Comparison of ENCODE assay signal across 13 mouse cellular contexts in the genomic region with DNA sequence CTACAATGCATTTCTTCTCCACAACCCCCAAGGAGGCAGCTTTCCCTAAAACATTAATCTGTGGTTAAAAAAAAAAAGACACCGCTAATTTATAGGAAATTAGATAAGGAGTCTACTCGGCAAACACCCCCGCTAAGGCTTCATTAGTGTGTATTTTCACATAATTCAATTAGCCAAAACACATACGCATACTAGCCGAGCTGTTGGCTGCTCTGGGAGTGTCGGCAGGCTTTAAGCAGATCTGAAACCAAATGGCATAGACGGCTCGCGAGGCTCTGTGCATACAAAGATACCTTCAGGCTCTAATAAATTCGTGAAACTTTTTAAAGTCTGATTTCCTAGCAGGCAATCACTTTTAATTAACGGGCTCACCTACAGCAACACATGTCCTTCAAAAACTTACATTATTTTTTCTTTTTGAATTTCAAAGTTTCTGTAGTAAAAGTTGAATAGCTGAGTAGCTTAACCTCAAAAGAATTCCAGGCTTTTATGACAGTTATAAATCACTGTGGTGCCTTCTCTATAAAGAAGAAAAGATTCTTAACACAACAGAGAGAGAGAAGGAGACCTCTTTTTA.
DNase-seq lines count a peak whose midpoint lies in the region; ATAC-seq lines count a peak whose summit lies in the region.
"Had no signal": no experiment of that assay in that cellular context is flagged by ENCODE, and none has a peak within 500 bp of the region (broad histone marks: within the 10 kb centered on the region; RNA-seq: fewer than 3 reads in every experiment).

No protein-coding gene starts in this region.

- no peak overlapping the region for H3K9ac ChIP-seq in kidney, embryonic 14.5 days (ENCODE audit: low read depth, low read length)
- H3K9ac ChIP-seq in limb, embryonic 13.5 days: no peak overlapping the region
- H3K9ac ChIP-seq: forebrain, embryonic 15.5 days; hindbrain, embryonic 15.5 days; lung, embryonic 14.5 days had no signal

- H3K9me3 ChIP-seq in kidney, embryonic 14.5 days (ENCODE audit: control insufficient read depth, low read length): no peaks in the 10 kb centered on the region
- H3K9me3 ChIP-seq in limb, embryonic 13.5 days: no peaks in the 10 kb centered on the region
- H3K9me3 ChIP-seq: forebrain, embryonic 15.5 days; hindbrain, embryonic 15.5 days had no signal

- no peak overlapping the region for H3K27ac ChIP-seq in kidney, embryonic 14.5 days (ENCODE audit: low read depth, low read length)
- no peak overlapping the region for H3K27ac ChIP-seq in limb, embryonic 13.5 days
- H3K27ac ChIP-seq: forebrain, embryonic 15.5 days; gastrocnemius, adult 2 months; hindbrain, embryonic 15.5 days had no signal

- ATAC-seq in kidney, embryonic 14.5 days (ENCODE audit: low FRiP score, low TSS enrichment): no peak
- ATAC-seq in limb, embryonic 13.5 days (ENCODE audit: low FRiP score, low read depth): no peak
- no peak for ATAC-seq in CD4-positive, CD25-positive, alpha-beta regulatory T cell, adult 4 months
- ATAC-seq: forebrain, embryonic 15.5 days had no signal

- H3K36me3 ChIP-seq in kidney, embryonic 14.5 days (ENCODE audit: control insufficient read depth, insufficient read depth, low read length): no peaks in the 10 kb centered on the region
- H3K36me3 ChIP-seq in limb, embryonic 13.5 days: no peaks in the 10 kb centered on the region
- H3K36me3 ChIP-seq: forebrain, embryonic 15.5 days; hindbrain, embryonic 15.5 days had no signal

- H3K4me3 ChIP-seq in kidney, embryonic 14.5 days (ENCODE audit: low read length): no peak overlapping the region
- H3K4me3 ChIP-seq in limb, embryonic 13.5 days: no peak overlapping the region
- H3K4me3 ChIP-seq: forebrain, embryonic 15.5 days; gastrocnemius, adult 2 months; hindbrain, embryonic 15.5 days had no signal

- DNase-seq in kidney, postnatal 10 days: no peak
- DNase-seq in Muller cell, postnatal 12 days (ENCODE audit: inconsistent ontology term): peak; percentile 5
- DNase-seq in forelimb bud, embryonic 11.5 days (ENCODE audit: low read depth, low spot score): peak; percentile 59
- no peak for DNase-seq in gastrocnemius, adult 8-10 months (ENCODE audit: low spot score in 2 of 2)
- no peak for DNase-seq in adrenal gland, adult 8-10 months
- DNase-seq: cerebellum, adult 11-12 months; gastrocnemius, adult 2 months had no signal

- H3K4me2 ChIP-seq in kidney, embryonic 14.5 days (replicated peaks; ENCODE audit: low read depth, low read length): peak overlapping the region; percentile 10; the same call in 1 of the 2 replicates
- peak overlapping the region; percentile 42 for H3K4me2 ChIP-seq in limb, embryonic 13.5 days (replicated peaks)
- H3K4me2 ChIP-seq: forebrain, embryonic 15.5 days had no signal

- peaks cover 13% of the 10 kb centered on the region for H3K27me3 ChIP-seq in kidney, embryonic 14.5 days (ENCODE audit: control insufficient read depth, insufficient read depth, low read length)
- H3K27me3 ChIP-seq in limb, embryonic 13.5 days: peaks cover 18% of the 10 kb centered on the region
- H3K27me3 ChIP-seq: forebrain, embryonic 15.5 days; hindbrain, embryonic 15.5 days had no signal

- 0 out of 2 replicates have a peak, but pooled peaks cover 9% of the 10 kb centered on the region for H3K4me1 ChIP-seq in kidney, embryonic 14.5 days (ENCODE audit: control insufficient read depth, insufficient read depth, low read length)
- peaks cover 37% of the 10 kb centered on the region for H3K4me1 ChIP-seq in limb, embryonic 13.5 days

- WGBS in kidney, embryonic 14.5 days: 8% methylated on average over 11 of the region's 11 CpGs
- 5% methylated on average over 11 of the region's 11 CpGs for WGBS in limb, embryonic 13.5 days

Comparison
In these comparisons a context has a peak if more than half of its experiments do, and no peak if none do; other contexts are left out.
1. DNase-seq: peak in Muller cell, postnatal 12 days (single experiment) and forelimb bud, embryonic 11.5 days (single experiment); none in kidney, postnatal 10 days (single experiment), gastrocnemius, adult 8-10 months (0 of 2) and adrenal gland, adult 8-10 months (single experiment).